Mouse (Mus musculus): ENCODE measurements around the gene Dmc1.

Dmc1 gene

DNA sequence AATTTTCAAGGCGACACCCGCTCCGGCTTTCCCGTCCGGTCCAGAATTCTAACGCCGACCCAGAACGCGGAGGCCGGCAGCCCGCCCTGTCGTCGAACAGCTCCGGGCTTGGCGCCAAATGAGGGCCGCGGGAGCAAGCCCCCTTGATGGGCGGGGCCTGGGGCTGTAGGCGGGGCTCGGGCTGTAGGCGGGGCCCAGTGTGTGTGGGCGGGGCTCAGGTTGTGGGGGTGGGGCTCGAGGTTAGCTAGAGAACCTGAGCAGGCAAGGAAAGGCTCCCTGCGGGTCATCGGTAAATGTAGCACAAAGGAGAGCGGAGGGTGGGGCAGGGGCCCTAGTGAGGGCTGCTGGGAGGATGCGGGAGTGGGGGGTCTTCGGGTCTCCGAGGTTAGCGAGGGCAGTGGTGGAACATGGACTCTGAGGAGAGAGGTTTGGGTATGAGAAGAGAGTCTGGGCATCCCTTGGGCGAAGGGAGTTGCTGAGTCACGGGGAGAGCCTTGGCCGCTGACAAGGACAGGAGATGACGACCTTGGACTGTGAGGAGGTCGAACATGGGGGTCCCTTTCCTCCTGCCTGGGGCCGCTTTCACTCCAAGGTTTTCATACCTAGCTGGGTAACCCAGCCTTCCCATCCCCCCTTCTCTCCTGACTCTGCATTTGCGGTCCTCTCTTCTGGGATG, at the start of gene Dmc1:
Gene Dmc1 (minus strand): TSS at position 120 of the 676 bp plus-strand sequence.
- no peak for DNase-seq

GRCm38 (mm10) chr15:79651481-79651880, 46.6 kb upstream of the Dmc1 start:
- DNase-seq = no peak

DNA sequence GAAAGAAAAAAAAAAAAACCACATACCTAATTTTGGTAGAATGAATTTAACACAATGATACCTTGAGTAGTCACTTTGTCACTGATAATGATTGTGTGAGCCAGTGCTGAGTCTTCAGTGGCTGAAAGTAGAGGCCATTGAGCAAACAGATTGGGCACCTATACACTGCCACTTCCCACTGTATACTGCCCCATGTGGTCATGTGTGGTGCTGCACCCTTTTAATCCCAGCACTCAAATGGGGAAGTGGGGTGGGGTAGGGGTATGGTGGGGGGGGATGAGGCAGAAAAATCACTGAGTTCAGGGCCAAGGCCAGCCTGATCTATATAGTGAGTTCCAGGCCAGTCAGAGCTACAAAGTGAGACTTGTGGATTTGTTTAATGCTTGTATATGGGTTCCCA, 45.7 kb upstream of the Dmc1 start:
- peak in 1 of 2 experiments; percentile 40 for DNase-seq

- DNase-seq = no peak
Observed at GRCm38 (mm10) chr15:79648130-79648529, 43.2 kb upstream of the Dmc1 start.

DNA sequence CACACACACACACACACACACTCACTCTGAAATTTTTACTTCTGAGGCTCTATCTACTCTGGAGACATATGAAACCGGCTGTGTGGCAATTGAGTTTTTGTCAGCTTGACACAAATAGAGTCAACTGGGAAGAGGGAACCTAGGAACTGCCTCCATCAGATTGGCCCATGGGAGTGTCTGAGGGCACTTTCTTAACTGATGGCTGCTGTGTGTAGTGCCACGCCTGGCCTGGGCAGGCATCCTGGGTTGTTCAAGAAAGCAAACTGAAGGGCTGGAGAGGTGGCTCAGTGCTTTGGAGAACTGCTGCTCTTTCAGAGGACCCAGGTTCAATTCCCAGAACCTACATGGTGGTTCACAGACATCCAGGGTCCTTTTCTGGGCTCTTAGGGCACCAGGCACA, 40.6 kb upstream of the Dmc1 start:
- no peak for DNase-seq

- DNase-seq = no peak
Observed at GRCm38 (mm10) chr15:79641135-79641817, 36.4 kb upstream of the Dmc1 start.

DNA sequence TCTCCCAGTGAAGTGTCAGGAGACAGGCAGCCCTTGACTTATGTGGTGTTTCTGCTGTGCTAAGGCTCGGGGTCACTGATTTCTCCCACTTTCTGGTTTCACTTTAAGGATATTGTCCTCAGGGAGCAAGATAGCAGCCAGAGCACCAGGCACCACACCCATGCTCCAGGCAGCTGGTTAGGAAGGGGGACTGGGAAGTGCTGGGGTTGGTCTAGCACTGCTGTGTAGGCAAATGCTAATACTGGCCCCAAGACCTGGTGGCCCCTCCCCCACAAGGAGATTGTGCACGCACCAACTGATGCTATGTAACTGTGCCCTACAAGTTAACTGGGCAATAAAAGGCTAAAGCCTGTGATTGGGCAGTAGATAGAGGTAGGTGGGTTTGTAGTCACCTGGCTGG, 25.6 kb upstream of the Dmc1 start:
- no peak for DNase-seq

DNA sequence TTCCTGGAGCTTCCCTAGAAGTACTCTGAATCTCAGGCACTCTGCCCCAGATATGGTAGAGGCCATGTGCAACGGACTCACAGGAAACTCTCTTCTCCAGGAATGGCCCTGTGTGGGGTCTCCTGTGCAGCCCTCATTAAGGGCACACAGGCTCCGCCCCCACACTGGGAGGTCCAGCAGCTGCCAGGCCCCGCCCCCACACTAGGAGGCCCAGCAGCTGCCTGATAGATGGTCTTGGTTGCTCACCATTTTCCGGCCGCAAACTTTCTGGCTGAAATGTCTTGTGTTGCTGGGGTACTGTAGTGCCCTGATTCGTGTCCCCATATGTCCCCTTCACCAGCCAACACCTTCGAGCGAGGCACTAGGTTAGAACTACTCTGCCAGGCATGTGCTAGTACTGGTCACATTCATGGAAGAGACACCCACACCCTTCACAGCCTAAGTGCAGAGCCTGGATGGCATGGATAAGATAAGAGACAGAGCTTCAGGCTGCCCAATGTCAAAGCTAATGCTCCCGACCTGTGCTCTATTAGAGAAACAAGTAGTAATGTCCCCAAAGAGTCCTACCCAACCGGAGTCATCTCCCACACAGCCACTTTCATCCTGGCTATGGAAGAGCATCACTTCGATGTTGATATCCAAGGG, 15.0 kb upstream of the Dmc1 start:
- no peak for DNase-seq

DNA sequence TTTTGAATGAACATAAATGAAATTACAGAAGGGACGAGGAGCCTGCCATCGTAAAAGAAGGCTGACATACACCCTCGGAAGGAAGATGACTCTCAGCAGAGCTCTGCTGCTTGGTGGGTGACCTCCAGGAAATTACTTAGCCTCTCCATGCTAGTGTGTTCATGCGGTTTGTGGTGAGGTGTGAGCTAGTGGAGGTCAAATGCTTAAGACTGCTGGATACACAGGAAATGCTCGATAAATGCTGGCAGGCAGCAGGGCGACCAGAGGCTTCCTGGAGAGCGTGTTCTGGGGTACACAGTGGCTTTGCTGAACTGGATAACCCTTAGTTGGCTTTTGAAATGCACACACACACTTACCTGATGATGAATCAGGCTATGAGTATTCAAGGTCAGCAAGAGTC, 13.5 kb upstream of the Dmc1 start:
- DNase-seq = no peak

DNA sequence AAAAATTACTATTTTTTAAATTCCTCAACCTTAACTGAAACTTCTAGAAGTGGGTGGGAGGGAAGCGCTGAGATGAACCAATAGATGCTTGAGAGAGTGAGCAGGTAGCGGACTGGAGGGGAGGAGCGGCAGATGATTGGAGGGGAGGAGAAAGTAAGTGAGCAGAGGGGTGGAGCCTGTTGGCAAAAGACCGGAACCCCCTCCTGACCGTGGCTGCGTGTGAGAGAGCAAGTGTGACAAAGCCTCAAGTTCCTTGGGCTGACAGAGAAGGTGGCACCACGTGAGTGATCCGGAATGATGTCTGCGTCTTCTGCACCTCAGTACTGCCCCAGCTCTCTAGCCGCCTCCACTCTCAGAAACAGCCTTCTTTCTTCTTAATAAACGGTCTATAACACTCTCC, 12.2 kb upstream of the Dmc1 start:
- no peak for DNase-seq

DNA sequence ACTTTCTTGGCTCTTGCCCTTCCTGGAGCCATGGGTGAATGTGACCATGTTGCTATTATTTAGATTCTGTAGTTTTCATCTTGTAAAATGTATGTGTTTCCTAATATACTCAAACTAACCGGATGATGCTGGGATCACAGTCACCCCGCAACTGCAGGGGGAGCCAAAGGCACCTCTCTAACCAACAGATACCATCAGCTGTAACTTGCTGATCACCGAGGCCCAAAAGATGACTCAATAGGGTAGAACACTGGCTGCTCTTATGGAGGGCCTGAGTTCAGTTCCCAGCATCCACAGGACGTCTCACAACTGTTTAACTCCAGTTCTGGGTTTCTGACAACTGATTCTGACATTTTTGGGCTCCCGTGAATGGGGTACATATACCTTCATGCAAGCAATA, 11.8 kb upstream of the Dmc1 start:
- DNase-seq = no peak

GRCm38 (mm10) chr15:79615501-79615900, 10.6 kb upstream of the Dmc1 start:
- DNase-seq = no peak

GRCm38 (mm10) chr15:79609226-79609625, 4.3 kb upstream of the Dmc1 start:
- no peak for DNase-seq

DNA sequence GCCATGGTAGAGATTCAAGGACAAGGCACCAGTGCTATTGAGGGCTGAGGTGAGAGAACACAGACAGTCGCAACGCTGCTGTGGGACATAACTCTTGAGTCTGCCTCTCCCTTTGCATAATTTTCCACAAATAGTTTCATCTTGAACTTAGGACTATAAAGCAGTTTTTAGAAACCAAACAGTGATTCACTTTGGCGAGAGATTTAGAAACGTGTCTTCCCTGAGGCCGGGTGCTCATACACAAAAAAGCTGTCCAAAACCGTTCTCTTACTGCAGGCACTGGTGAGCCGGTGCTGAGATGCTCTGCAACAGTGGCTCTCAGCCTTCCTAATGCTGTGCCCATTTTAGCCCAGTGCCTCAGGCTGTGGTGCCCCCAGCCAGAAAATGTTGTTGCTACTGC, 3.3 kb upstream of the Dmc1 start:
- no peak for DNase-seq

- DNase-seq = peak in 1 of 2 experiments; percentile 15
Observed at GRCm38 (mm10) chr15:79607757-79608156, 2.8 kb upstream of the Dmc1 start.

GRCm38 (mm10) chr15:79606161-79606560, 1.3 kb upstream of the Dmc1 start:
- no peak for DNase-seq

- no peak for DNase-seq
Observed at GRCm38 (mm10) chr15:79600176-79600575, 4.7 kb downstream of the Dmc1 start.

GRCm38 (mm10) chr15:79598715-79599114, 6.2 kb downstream of the Dmc1 start:
- no peak for DNase-seq

- DNase-seq = no peak
Observed at GRCm38 (mm10) chr15:79581581-79581980, 23.3 kb downstream of the Dmc1 start.

DNA sequence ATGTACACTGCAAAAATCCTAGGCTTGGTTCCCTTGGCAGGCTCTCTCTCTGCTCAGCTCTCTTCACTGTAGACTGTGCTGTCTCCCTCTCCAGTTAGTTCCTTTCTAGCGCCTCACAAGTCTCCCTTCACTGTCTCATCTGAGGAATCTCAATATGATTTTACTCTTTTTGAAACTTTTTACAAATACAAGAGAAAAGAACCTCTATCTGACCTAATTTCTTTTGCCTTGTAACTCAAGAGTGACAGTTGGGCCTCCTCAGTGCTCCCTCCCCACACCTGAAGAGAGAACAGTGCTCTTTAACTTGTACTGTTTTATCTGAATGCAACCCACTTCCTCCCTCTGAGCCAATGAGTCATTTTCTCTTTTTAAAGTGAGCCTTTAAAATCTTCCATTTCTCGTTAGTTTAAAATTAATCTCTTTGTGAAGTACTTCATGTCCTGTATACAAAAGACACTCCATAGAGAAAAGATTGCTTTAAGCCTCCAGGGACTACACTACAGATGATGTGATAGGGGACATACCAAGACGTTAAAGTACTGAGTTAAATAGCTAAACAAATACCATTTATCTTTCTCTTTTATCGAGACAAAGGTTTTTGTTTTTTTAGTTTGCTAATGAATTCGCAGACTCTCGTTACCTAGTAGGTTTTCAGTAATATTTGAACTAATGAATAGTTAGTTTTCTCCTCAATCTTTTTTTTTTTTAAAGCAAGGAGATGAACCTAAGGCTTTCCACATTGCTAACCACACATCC, 27.1 kb downstream of the Dmc1 start:
- no peak for DNase-seq

GRCm38 (mm10) chr15:79576947-79577346, 28.0 kb downstream of the Dmc1 start:
- no peak for DNase-seq

- DNase-seq = no peak
Observed at GRCm38 (mm10) chr15:79575543-79576222, 29.2 kb downstream of the Dmc1 start.

- DNase-seq = no peak
Observed at GRCm38 (mm10) chr15:79562417-79562816, 42.5 kb downstream of the Dmc1 start.

All from kidney, adult 8-10 months (tissue).